Mouse (Mus musculus) liver, adult 2 months (tissue): ENCODE results near the gene Ankrd37. TPM values are rescaled to one million over a fixed set of nuclear protein-coding genes. Genes with fewer than 3 reads are reported as not detected.
A peak's percentile ranks its signal among the peaks of the same experiment; 100 is the strongest.

Experiments used
- DNase-seq: peaks from one replicate; pipeline ENCODE4 v3.0.0-alpha.2; 2011; ENCODE audit warnings: low read depth, low spot score; ENCODE audit errors: extremely low read depth
- H3K27ac ChIP-seq: fragments of 200-500 bp; replicated peaks from 2 replicates; pipeline ENCODE4 v1.5.1; 2012; ENCODE audit warnings: low read depth, mild to moderate bottlenecking, control low read depth, inconsistent platforms, low read length; ENCODE audit not compliant: insufficient read depth
- H3K27me3 ChIP-seq: fragments of 200-500 bp; 2 replicates; pipeline ENCODE4 v1.6.1; 2012; ENCODE audit warnings: mild to moderate bottlenecking, moderate library complexity, low read length, inconsistent platforms; ENCODE audit not compliant: control insufficient read depth, insufficient read depth
- H3K36me3 ChIP-seq: fragments of 200-500 bp; 2 replicates; pipeline ENCODE4 v1.6.1; 2012; ENCODE audit warnings: low read length, inconsistent platforms; ENCODE audit not compliant: control insufficient read depth, insufficient read depth
- H3K4me1 ChIP-seq: fragments of 200-500 bp; 2 replicates; pipeline ENCODE4 v1.6.1; 2011; ENCODE audit warnings: low read length; ENCODE audit not compliant: control insufficient read depth, insufficient read depth
- H3K4me3 ChIP-seq: fragments of 200-500 bp; 2 replicates; pipeline ENCODE4 v1.5.1; 2011; ENCODE audit warnings: low read depth, mild to moderate bottlenecking, control low read depth, low read length, moderate library complexity; ENCODE audit not compliant: insufficient read depth
- H3K79me2 ChIP-seq: fragments of 200-500 bp; 2 replicates; pipeline ENCODE4 v1.6.1; 2012; ENCODE audit warnings: inconsistent platforms, mild to moderate bottlenecking, low read length, moderate library complexity; ENCODE audit not compliant: control insufficient read depth, insufficient read depth
- H3K9ac ChIP-seq: fragments of 200-500 bp; 2 replicates; pipeline ENCODE4 v1.6.1; 2012; ENCODE audit warnings: low read depth, mild to moderate bottlenecking, control low read depth, inconsistent platforms, low read length
- CTCF ChIP-seq: fragments of 200-500 bp; IDR thresholded peaks from 2 replicates; pipeline ENCODE4 v1.5.1; 2011; ENCODE audit warnings: low read depth, low read length, control low read depth
- POLR2A ChIP-seq: fragments of 200-500 bp; IDR thresholded peaks from 2 replicates; pipeline ENCODE4 v1.6.1; 2011; ENCODE audit warnings: low read length, control low read depth; ENCODE audit not compliant: insufficient read depth; ENCODE audit errors: extremely low read depth
- WGBS: fragments of 180-500 bp; shearing (Covaris S2); methylation state at CpG from one replicate; pipeline ENCODE4 v1.1.7; 2018; 5-methylcytosine and 5-hydroxymethylcytosine counted together
- polyA plus RNA-seq: library from polyadenylated mRNA; depleted of rRNA; stranded (reverse); fragments of >200 nt; gene quantifications from 2 replicates; pipeline ENCODE4 v1.2.3, GENCODE M21; 2012
- total RNA-seq: library from RNA; depleted of rRNA; stranded (reverse); fragments of >200 nt; gene quantifications from 2 replicates; pipeline ENCODE4 v1.2.3, GENCODE M21; 2014

The Ankrd37 gene
- total and polyA plus RNA-seq, 2 experiments = 0.65 to 2.4 TPM

GRCm38 (mm10) chr8:45999138-45999783, 6.2 kb downstream of the Ankrd37 start, which contains the start of gene Lrp2bp:
Gene Lrp2bp (plus strand): TSS chr8:45999303.
- WGBS = 3% methylated on average over 22 of the region's 22 CpGs
- Histone ChIP-seq H3K4me3 (peak within 1 kb of the TSS; percentile 68), H3K27ac (peak within 1 kb of the TSS; percentile 78), H3K9ac (peak within 1 kb of the TSS; percentile 75), H3K36me3 (peaks cover 16% of the 10 kb centered on the region; the same call in 1 of the 2 replicates), H3K79me2 (no peaks in the 10 kb centered on the region), H3K4me1 (peaks cover 4% of the 10 kb centered on the region; the same call in 1 of the 2 replicates), H3K27me3 (no peaks in the 10 kb centered on the region)
- no peak for TF ChIP-seq POLR2A
- peak; percentile 29; the same call in 1 of the 2 replicates for TF ChIP-seq CTCF
- DNase-seq = peak; percentile 45

DNA sequence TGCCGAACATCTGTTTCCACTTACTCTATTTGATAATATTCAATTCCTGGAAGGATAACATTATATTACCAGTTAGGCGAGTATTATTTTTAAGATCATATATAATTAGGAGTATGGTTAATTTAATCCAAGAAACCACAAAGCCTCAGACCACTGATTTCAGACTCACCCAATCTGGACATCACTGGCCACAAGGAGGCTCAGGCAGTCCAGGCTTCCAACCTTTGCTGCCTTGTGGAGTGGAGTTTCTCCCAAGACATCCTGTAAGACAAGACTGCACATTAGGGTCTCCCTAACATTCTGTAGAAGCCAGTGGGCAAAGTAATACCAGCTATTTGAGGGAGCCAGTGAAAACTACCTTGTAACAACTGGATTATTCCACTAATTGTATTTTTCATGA, 7.3 kb downstream of the Ankrd37 start:
- Histone ChIP-seq H3K27me3 (no peaks in the 10 kb centered on the region), H3K4me3 (no peak overlapping the region), H3K4me1 (peaks cover 4% of the 10 kb centered on the region; the same call in 1 of the 2 replicates), H3K79me2 (no peaks in the 10 kb centered on the region), H3K9ac (no peak overlapping the region), H3K27ac (no peak overlapping the region), H3K36me3 (peaks cover 20% of the 10 kb centered on the region; the same call in 1 of the 2 replicates)
- 78% methylated on average over 2 of the region's 2 CpGs for WGBS
- TF ChIP-seq CTCF (no peak; the same call in 1 of the 2 replicates), POLR2A (no peak)
- DNase-seq = no peak

GRCm38 (mm10) chr8:45995576-45995975, 9.9 kb downstream of the Ankrd37 start:
- TF ChIP-seq CTCF = no peak
- no peak for TF ChIP-seq POLR2A
- Histone ChIP-seq H3K27me3 (no peaks in the 10 kb centered on the region), H3K27ac (no peak overlapping the region; the same call in 1 of the 2 replicates), H3K4me3 (no peak overlapping the region), H3K79me2 (no peaks in the 10 kb centered on the region), H3K36me3 (peaks cover 30% of the 10 kb centered on the region), H3K4me1 (peaks cover 4% of the 10 kb centered on the region; the same call in 1 of the 2 replicates), H3K9ac (no peak overlapping the region)
- DNase-seq = peak; percentile 51
- WGBS = 52% methylated on average over 3 of the region's 3 CpGs

- H3K4me3 ChIP-seq = no peak overlapping the region
- 0 out of 2 replicates have a peak, but pooled peaks cover 1% of the 10 kb centered on the region for H3K4me1 ChIP-seq
- no peak for DNase-seq
- H3K79me2 ChIP-seq = no peaks in the 10 kb centered on the region
- TF ChIP-seq POLR2A (no peak), CTCF (peak; percentile 61)
- H3K27me3 ChIP-seq = no peaks in the 10 kb centered on the region
- H3K9ac ChIP-seq = no peak overlapping the region
- peaks cover 33% of the 10 kb centered on the region for H3K36me3 ChIP-seq
- 93% methylated on average over 2 of the region's 2 CpGs for WGBS
- H3K27ac ChIP-seq = no peak overlapping the region
These were observed 11.4 kb downstream of the Ankrd37 start for GRCm38 (mm10) chr8:45994111-45994510.

DNA sequence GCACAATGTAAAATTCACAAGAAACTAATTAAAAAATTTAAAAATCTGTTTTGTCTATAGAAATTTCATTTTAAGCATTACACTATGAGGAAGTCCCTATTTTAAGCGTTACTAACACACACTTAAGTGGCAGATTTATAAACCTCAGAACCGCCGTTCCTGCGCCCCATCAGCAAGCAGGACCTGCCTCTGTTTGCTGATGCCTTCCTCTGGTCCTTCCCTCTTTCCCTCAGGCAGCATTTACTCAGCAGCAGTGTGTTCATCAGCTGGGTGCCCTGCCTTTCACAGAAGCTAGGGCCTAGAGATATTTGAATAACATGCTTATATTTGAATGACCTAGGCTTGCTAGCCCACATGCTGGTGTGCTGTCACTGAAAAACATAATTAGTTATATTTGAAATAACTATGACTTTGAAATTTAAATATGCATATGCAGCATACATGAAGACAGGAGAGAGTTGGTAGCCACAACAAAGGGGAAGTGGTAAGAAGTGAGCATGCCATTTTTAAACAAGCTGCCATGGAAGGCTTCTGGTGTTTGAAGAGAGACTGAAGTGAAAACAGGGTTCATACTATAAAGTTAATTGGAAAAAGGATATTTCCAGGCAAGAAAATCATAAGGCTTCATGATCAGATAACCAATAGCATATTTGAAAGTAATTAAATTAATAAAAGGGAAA, 14.7 kb downstream of the Ankrd37 start:
- H3K27ac ChIP-seq = no peak overlapping the region
- TF ChIP-seq POLR2A (no peak), CTCF (no peak)
- no peak overlapping the region for H3K9ac ChIP-seq
- H3K36me3 ChIP-seq = peaks cover 31% of the 10 kb centered on the region
- no peaks in the 10 kb centered on the region for H3K79me2 ChIP-seq
- no peaks in the 10 kb centered on the region for H3K4me1 ChIP-seq
- H3K27me3 ChIP-seq = no peaks in the 10 kb centered on the region
- WGBS = 96% methylated on average over 4 of the region's 4 CpGs
- no peak for DNase-seq
- H3K4me3 ChIP-seq = no peak overlapping the region
